34 mouse cellular contexts compared by ENCODE assay signal in genomic region chr2:120386264-120386663, GRCm38 (mm10).
"Had no signal": no experiment of that assay in that cellular context is flagged by ENCODE, and none has a peak within 500 bp of the region (broad histone marks: within the 10 kb centered on the region; RNA-seq: fewer than 3 reads in every experiment).

No protein-coding gene starts in this region.

- H3K9ac ChIP-seq: heart, embryonic 12.5 days; heart, embryonic 13.5 days; heart, embryonic 15.5 days; hindbrain, embryonic 12.5 days; hindbrain, embryonic 13.5 days; hindbrain, embryonic 14.5 days; hindbrain, embryonic 15.5 days; intestine, embryonic 15.5 days; kidney, embryonic 15.5 days had no signal

- H3K27me3 ChIP-seq: heart, embryonic 12.5 days; heart, embryonic 13.5 days; heart, embryonic 15.5 days; hindbrain, embryonic 12.5 days; hindbrain, embryonic 13.5 days; hindbrain, embryonic 15.5 days; intestine, embryonic 15.5 days; kidney, embryonic 15.5 days had no signal

- H3K4me3 ChIP-seq: heart, embryonic 12.5 days; heart, embryonic 13.5 days; heart, embryonic 15.5 days; hindbrain, embryonic 10.5 days; hindbrain, embryonic 12.5 days; hindbrain, embryonic 13.5 days; hindbrain, embryonic 15.5 days; intestine, embryonic 15.5 days; kidney, embryonic 15.5 days; layer of hippocampus, adult 2 months; left cerebral cortex, adult 2 months had no signal

- DNase-seq: heart, postnatal 10 days; heart, postnatal 14 days; heart, postnatal 36 days; heart, postnatal 4 days; kidney, adult 11 months; kidney, adult 18-20 months; kidney, adult 2 months; kidney, adult 8-10 months; kidney, adult 9 months; kidney, postnatal 10 days; kidney, postnatal 14 days; kidney, postnatal 25 days; kidney, postnatal 36 days; kidney, postnatal 4 days; layer of hippocampus, adult 9-11 months; layer of hippocampus, postnatal 36 days had no signal

- H3K27ac ChIP-seq: heart, embryonic 13.5 days; heart, embryonic 15.5 days; hindbrain, embryonic 10.5 days; hindbrain, embryonic 12.5 days; hindbrain, embryonic 13.5 days; hindbrain, embryonic 14.5 days; hindbrain, embryonic 15.5 days; hindbrain, postnatal 0 days; intestine, embryonic 15.5 days; kidney, embryonic 15.5 days; kidney, postnatal 0 days; layer of hippocampus, adult 2 months; left cerebral cortex, adult 2 months had no signal

- H3K9me3 ChIP-seq: heart, embryonic 12.5 days; heart, embryonic 13.5 days; heart, embryonic 15.5 days; hindbrain, embryonic 10.5 days; hindbrain, embryonic 12.5 days; hindbrain, embryonic 13.5 days; hindbrain, embryonic 15.5 days; intestine, embryonic 15.5 days; kidney, embryonic 15.5 days had no signal

- H3K4me1 ChIP-seq: heart, embryonic 12.5 days; heart, embryonic 13.5 days; heart, embryonic 15.5 days; hindbrain, embryonic 10.5 days; hindbrain, embryonic 12.5 days; hindbrain, embryonic 13.5 days; hindbrain, embryonic 15.5 days; intestine, embryonic 15.5 days; kidney, embryonic 15.5 days had no signal

- ATAC-seq: hindbrain, embryonic 16.5 days; hindbrain, postnatal 0 days; inflammation-experienced regulatory T-cells, adult 6 months; intestine, embryonic 15.5 days; intestine, embryonic 16.5 days; intestine, postnatal 0 days had no signal

- H3K4me2 ChIP-seq: heart, embryonic 12.5 days; heart, embryonic 13.5 days; heart, embryonic 15.5 days; hindbrain, embryonic 12.5 days; hindbrain, embryonic 13.5 days; hindbrain, embryonic 14.5 days; hindbrain, embryonic 15.5 days; intestine, embryonic 15.5 days; kidney, embryonic 15.5 days had no signal
